Mouse (Mus musculus): Measurements from ENCODE around the gene Fancm.

Fancm gene

GRCm38 (mm10) chr12:65075085-65075732 lies at the start of gene Fancm:
Gene Fancm, plus strand, starts transcription at chr12:65075603.
- peak; percentile 94 for DNase-seq (ENCODE audit: low read depth, low spot score)

- DNase-seq (ENCODE audit: low read depth, low spot score): no peak
Measured at GRCm38 (mm10) chr12:65035839-65036189, 39.6 kb upstream of the Fancm start.

- peak; percentile 84 for DNase-seq (ENCODE audit: low read depth, low spot score)
Measured at GRCm38 (mm10) chr12:65036190-65036870, 39.1 kb upstream of the Fancm start, which contains the start of gene Prpf39. Gene Prpf39, plus strand, starts transcription at chr12:65036333.

GRCm38 (mm10) chr12:65036892-65037545 lies 38.4 kb upstream of the Fancm start:
- no peak for DNase-seq (ENCODE audit: low read depth, low spot score)

- no peak for DNase-seq (ENCODE audit: low read depth, low spot score)
Measured at GRCm38 (mm10) chr12:65037546-65037937, 37.9 kb upstream of the Fancm start.

- no peak for DNase-seq (ENCODE audit: low read depth, low spot score)
Measured at GRCm38 (mm10) chr12:65048799-65049198, 26.6 kb upstream of the Fancm start.

- no peak for DNase-seq (ENCODE audit: low read depth, low spot score)
Measured at GRCm38 (mm10) chr12:65058203-65058602, 17.2 kb upstream of the Fancm start.

GRCm38 (mm10) chr12:65061082-65061481 lies 14.3 kb upstream of the Fancm start:
- DNase-seq (ENCODE audit: low read depth, low spot score): no peak

GRCm38 (mm10) chr12:65065241-65065640 lies 10.2 kb upstream of the Fancm start:
- no peak for DNase-seq (ENCODE audit: low read depth, low spot score)

- no peak for DNase-seq (ENCODE audit: low read depth, low spot score)
Measured at GRCm38 (mm10) chr12:65066234-65066633, 9.2 kb upstream of the Fancm start.

- DNase-seq (ENCODE audit: low read depth, low spot score): no peak
Measured at GRCm38 (mm10) chr12:65068409-65068808, 7.0 kb upstream of the Fancm start.

GRCm38 (mm10) chr12:65072911-65073610 lies 2.3 kb upstream of the Fancm start:
- peak; percentile 43 for DNase-seq (ENCODE audit: low read depth, low spot score)

GRCm38 (mm10) chr12:65073611-65074178 lies 1.7 kb upstream of the Fancm start, which contains the start of gene Fkbp3:
Gene Fkbp3, minus strand, starts transcription at chr12:65074007.
- peak; percentile 95 for DNase-seq (ENCODE audit: low read depth, low spot score)

- no peak for DNase-seq (ENCODE audit: low read depth, low spot score)
Measured at GRCm38 (mm10) chr12:65074651-65075050, 752 bp upstream of the Fancm start.

GRCm38 (mm10) chr12:65075733-65076310 lies 419 bp downstream of the Fancm start:
- DNase-seq (ENCODE audit: low read depth, low spot score): peak; percentile 45

GRCm38 (mm10) chr12:65076906-65077305 lies 1.5 kb downstream of the Fancm start:
- no peak for DNase-seq (ENCODE audit: low read depth, low spot score)

GRCm38 (mm10) chr12:65108746-65109145 lies 33.3 kb downstream of the Fancm start:
- DNase-seq (ENCODE audit: low read depth, low spot score): peak; percentile 91

- DNase-seq (ENCODE audit: low read depth, low spot score): peak; percentile 40
Measured at GRCm38 (mm10) chr12:65111503-65111902, 36.1 kb downstream of the Fancm start.

- DNase-seq (ENCODE audit: low read depth, low spot score): peak; percentile 83
Measured at GRCm38 (mm10) chr12:65112811-65113210, 37.4 kb downstream of the Fancm start.

- DNase-seq (ENCODE audit: low read depth, low spot score): peak; percentile 49
Measured at GRCm38 (mm10) chr12:65113925-65114324, 38.5 kb downstream of the Fancm start.

GRCm38 (mm10) chr12:65114978-65115377 lies 39.6 kb downstream of the Fancm start:
- peak; percentile 80 for DNase-seq (ENCODE audit: low read depth, low spot score)
